Mouse (Mus musculus) thymus, postnatal 10 days (tissue): Measurements from ENCODE around the gene Fancm.
A peak's percentile ranks its signal among the peaks of the same experiment; 100 is the strongest.
"Not testable (repeated sequence)": the region's sequence is repeated elsewhere in the genome, so short reads cannot be mapped to it uniquely, and the experiment has no call there.

ENCODE experiments used
- DNase-seq, 2 experiments: peaks; one replicate each; pipeline ENCODE4 v3.0.0; 2021; ENCODE audit warnings: low spot score in 2 of 2

Fancm gene

DNA sequence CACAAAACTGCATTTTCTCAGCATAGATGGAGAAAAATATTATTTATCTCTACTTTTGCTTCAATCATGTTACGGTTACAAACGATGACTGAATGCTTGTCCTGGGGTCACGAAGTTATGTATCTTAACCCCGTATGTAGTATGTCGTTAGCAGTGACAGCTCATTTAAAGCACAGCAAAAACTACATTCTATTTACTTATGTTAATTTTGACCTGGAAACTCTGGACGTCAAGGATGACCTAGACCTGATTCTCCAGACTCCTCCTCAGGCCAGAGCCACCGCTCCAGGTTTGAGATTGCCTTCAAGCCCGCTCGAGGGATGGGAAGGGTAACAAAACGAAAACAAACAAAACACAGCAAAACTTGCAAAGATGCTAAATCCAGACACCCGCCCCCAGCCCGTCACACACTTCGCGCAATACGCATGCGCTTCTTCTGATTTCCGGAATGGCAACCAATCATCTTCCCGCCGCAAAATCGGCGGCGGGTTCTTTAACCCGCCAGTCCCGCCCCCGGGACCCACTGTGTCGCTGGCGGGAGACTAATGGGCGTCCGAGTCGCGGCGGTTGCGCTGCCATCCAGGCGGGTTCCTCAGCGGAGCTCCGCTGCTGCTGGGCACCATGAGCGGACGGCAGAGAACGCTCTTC is at the start of gene Fancm:
TSS of gene Fancm (plus strand) at position 519 of the 648 bp plus-strand sequence.
- peak; percentile 85 to 88 for DNase-seq

DNA sequence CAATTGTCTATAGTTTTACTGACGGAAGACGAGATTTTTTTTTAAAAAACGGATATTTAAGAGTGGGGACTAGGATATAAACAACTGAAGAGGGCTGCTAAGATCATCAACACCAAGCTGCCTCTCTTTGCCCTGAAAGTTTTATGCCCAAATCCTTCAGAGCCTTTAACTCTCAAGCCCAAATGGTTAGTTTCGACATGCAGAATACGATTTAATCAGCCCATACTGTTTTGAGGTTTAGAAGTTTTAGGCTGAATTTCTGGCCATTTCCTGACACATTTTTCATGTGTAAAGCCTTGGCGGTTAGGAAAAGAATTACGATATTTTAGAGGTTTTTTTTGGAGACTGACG is 39.6 kb upstream of the Fancm start:
- no peak for DNase-seq

GRCm38 (mm10) chr12:65036190-65036870 is 39.1 kb upstream of the Fancm start, which contains the start of gene Prpf39:
Prpf39 (plus strand) TSS chr12:65036333.
- peak; percentile 84 to 93 for DNase-seq

DNA sequence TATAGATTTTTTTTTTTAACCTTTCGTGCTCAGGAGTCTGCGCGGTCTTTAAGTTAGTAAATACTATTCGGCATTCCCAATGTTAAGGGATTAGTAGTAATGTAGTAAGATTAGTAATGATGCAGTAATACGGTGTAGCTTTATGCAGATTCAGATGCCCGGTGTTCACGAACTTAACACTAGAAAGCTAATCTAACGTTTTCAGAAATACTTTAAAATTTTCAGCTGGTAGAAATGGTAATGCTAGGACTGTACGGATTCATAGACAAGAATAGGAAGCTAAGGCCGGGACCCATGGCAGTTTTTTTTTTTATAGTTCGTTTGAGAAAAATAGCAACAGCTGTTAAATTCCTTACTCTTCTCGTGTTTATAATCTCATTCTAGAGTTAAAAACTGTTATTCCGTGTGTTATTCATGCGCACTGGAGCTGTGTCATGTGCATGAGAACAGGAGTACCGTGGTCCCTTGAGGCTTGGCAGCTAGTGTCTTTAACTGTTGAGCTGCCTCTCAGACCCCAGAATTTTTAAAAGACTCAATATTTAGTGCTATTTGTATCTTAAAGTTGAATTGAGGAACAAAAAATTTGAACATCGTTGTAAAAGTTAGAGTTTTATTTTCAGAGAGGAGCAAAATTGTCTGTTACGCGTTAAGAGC is 38.4 kb upstream of the Fancm start:
- no peak for DNase-seq

GRCm38 (mm10) chr12:65037546-65037937 is 37.9 kb upstream of the Fancm start:
- no peak for DNase-seq

- no peak for DNase-seq
These were observed 26.6 kb upstream of the Fancm start for GRCm38 (mm10) chr12:65048799-65049198.

GRCm38 (mm10) chr12:65058203-65058602 is 17.2 kb upstream of the Fancm start:
- DNase-seq = no peak

- no peak for DNase-seq
These were observed 14.3 kb upstream of the Fancm start for GRCm38 (mm10) chr12:65061082-65061481.

DNA sequence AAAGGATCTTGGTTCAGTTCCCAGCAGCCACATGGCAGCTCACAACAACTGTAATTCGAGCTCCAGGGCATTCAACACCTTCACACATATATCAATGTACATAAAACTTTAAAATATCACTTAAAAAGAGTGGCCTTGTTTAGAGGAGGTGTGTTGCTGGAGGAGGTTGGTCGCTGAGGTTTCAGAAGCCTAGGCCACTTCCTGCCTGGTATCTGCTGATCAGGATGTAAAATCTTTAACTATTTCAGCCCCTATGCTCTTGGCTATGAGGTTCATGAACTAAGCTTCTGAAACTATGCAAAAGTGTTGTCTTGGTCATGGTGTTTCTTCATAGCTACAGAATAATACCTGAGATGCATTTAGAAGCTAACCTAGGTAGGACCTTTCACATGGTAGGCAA is 10.2 kb upstream of the Fancm start:
- DNase-seq = no peak

DNA sequence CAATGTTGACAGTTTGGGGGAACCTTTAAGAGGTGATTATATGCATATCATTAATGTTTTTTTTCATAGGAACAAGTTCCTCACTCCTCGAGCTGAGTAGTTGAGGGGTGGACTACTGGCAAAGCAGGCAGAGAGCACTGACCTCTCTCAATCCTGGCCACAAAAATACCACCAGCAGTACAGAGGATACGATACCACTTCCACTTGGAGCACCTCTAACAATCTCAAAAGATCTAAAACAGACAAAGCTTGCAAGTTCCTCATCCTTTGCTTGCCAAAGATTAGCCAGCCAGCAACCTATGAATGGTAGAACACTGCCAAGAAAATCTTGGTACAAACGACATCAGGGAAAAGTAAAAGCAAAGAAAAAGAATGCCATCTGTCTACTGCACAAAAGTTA is 9.2 kb upstream of the Fancm start:
- no peak for DNase-seq

- no peak for DNase-seq
These were observed 7.0 kb upstream of the Fancm start for GRCm38 (mm10) chr12:65068409-65068808.

DNA sequence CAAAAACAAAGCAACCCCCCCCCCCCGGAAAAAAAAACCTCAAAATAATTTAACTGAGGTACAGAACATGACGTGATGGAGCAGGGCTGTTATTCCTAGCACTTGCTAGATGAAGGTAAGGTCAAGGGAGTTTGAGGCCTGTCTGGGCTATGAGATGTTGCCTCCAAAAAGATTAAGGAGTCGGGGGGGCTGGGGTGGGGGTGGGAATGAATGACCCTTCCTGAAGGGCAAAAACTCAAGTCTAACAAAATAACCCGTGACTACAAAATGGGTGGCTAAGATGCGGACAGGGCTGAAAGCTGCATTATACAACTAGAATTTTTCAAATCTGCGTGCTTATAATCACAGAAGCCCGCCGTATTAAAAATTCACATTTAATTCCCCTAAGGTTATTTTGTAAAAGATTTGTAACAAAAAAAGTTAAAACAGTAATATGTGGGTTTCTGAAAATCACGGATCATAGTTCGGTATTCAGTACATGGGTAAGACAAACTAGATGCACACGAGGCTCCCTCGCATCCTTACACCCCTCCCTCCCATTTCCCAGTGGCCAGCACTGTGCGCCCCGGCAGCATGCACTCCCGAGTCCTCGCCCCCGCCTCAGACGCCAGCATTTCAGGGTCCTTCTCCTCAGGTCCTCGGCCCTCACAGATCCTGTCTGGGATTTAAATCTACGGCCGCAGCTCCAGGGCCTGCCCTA is 2.3 kb upstream of the Fancm start:
- no peak for DNase-seq

- DNase-seq = peak; percentile 93 to 96
These were observed 1.7 kb upstream of the Fancm start, which contains the start of gene Fkbp3 for GRCm38 (mm10) chr12:65073611-65074178. Fkbp3 (minus strand) TSS chr12:65074007.

GRCm38 (mm10) chr12:65074651-65075050 is 752 bp upstream of the Fancm start:
- no peak for DNase-seq

GRCm38 (mm10) chr12:65075733-65076310 is 419 bp downstream of the Fancm start:
- no peak for DNase-seq

DNA sequence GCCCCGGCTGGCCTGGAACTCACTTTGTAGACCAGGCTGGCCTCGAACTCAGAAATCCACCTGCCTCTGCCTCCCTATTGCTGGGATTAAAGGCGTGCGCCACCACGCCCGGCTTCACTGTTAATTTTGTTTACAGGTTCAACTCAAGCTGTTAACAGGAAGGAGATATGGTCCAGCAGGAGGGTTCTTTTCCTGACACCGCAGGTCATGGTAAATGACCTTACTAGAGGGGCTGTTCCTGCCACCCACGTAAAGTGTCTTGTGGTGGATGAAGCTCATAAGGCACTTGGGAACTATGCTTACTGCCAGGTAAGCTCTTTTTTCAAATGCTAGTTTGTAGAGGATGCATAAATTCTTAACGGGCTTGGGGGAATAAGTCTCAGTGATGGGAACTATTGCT is 1.5 kb downstream of the Fancm start:
- DNase-seq = no peak

DNA sequence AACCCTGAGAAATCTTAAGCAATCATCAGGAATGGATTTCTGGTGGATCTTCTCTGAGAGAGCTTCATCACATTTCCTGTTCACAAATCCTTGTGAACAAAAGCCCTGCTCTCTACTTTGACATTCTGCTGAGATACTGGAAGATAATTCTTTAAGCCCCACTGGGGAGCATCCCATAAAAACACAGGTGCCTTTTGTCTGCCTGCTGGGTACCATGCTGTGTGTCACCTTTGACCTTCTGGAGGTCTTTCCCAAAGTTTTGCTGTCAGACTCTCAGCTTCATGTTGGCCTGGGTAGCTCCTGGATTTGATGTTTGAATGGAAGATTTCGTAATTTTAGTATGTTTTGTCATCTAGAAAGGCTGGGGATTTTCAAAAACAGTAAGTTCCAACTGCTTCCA is 33.3 kb downstream of the Fancm start:
- no peak for DNase-seq

DNA sequence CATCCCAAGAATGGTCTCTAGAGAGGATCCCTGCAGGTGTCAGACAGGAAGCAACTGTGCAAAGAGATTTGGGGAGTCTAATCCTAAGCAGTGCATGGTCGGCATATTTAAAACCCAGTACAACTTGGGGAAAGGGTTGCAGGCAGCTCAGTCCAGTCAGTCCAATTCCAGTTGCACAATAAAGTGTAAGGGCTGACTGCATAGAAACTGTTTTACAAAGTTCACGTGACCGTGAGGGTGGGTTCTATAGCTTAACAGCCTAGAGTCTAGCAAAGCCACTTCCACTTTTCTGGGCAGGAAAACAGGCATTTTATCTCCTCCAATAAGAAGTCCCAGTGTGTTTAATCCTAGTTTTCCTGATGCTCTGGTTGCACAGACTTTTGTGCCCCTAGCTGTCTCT is 36.1 kb downstream of the Fancm start:
- no peak for DNase-seq

- no peak for DNase-seq
These were observed 37.4 kb downstream of the Fancm start for GRCm38 (mm10) chr12:65112811-65113210.

- DNase-seq = no peak
These were observed 38.5 kb downstream of the Fancm start for GRCm38 (mm10) chr12:65113925-65114324.

DNA sequence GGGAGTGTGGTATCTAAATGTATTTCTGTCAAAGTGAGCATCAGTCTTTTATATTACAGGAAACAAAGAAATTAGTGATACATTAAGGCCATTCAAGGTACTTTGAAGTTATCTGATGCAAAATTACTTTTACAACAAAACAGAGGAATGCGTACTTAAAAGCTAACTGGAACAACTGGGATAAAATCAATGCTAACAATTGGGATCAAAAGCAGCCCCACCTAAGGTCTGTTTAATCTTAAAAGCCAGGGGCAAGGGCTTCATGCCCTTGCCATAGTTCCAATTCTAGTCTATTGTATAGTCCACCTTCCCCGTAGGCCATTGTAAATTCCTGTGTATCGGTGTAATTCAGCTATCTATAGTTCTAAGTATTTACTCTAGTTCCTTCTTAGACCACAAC is 39.6 kb downstream of the Fancm start:
- not testable (repeated sequence) for DNase-seq

- no peak for DNase-seq
These were observed 43.6 kb downstream of the Fancm start for GRCm38 (mm10) chr12:65118968-65119367.
